Mouse (Mus musculus) inflammation-experienced regulatory T-cells, adult 6 months (primary cell): ENCODE measurements around the gene 2310057M21Rik. TPM values are rescaled to one million over a fixed set of nuclear protein-coding genes. Genes with fewer than 3 reads are reported as not detected.

Source experiments
- ATAC-seq: one replicate; pipeline ENCODE4 v1.8.0; 2017
- polyA plus RNA-seq, 3 experiments: library from polyadenylated mRNA; unstranded; fragments of 100-300 nt; shearing (Covaris generic); gene quantifications; one replicate each; pipeline ENCODE4 v1.2.1; 2017

2310057M21Rik gene
- polyA plus RNA-seq, 3 experiments from 2014 or later = 21.7 to 26.3 (median 23.0) TPM

DNA sequence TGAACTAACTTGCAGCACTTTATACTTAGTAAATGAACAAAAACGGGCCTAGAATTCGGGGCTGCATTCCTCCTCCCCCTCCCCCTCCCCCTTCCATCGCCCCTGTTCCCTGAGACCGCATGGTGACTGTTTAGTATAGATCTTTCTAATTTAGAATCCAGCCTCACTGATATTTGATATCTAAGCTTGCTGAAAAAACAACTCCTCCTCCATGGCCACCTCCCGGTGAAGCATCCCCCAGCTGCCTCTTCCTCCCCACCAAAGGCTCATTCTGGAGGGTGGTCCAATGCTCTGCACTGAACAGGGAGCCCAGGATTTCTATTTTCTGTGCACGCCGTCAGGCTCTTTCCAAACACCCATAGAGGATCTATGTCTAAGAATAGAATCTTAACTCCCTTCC is 44.2 kb downstream of the 2310057M21Rik start:
- no peak for ATAC-seq

DNA sequence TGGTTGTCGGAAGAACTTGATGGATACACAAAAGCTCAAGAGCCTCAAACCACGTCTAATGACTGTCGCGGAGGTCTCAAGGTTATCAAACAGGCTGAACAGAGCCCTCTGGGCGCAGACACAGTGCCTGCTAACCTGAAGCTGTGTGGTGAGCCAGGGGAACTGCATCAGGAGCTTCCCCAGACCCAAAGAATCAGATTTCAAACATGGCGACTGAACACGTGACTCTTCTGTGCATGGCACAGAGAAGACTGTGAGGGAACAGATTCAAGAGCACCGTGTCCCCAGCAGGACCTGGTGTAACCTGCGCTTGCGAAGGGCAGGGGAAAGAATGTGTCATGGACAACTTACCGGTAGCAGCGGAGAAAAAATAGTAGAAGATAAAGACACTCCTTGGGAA is 45.0 kb downstream of the 2310057M21Rik start:
- no peak for ATAC-seq

DNA sequence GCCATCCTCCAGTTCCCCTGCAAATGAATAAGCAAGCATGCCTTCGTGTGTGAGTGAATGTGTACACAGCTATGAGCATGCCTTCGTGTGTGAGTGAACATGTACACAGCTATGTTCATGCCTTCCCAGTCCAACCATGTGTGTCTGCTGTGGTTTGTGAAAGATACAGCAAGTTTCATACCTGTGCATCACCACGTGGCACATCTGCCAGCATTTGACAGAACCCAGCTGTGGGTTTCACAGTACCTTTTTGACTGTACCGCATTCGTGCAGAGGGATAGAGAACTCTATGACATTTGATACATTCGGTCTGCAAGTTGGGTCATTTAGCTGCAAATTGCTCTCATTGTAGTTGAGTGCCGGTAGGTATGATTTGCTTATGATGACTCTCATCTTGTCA is 48.1 kb downstream of the 2310057M21Rik start:
- no peak for ATAC-seq

DNA sequence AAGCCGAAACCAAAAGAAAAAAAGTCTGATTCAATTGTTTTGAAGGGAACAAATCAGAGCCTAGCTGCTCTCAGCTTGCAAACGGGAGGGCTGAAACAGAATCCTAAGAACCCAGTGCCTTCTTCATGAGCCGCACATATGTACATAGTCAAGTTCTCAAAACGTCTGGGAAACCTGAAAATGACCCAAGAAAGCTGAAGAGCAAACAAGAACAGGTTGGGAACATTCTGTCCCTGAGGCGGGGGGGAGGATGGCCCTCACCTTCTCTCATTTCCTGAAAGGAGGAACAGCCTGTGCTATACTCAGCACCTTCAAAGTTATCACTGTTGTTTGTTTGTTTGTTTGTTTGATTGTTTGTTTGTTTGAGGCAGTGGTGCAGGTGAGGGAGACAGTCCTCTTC is 55.8 kb downstream of the 2310057M21Rik start:
- ATAC-seq = no peak

DNA sequence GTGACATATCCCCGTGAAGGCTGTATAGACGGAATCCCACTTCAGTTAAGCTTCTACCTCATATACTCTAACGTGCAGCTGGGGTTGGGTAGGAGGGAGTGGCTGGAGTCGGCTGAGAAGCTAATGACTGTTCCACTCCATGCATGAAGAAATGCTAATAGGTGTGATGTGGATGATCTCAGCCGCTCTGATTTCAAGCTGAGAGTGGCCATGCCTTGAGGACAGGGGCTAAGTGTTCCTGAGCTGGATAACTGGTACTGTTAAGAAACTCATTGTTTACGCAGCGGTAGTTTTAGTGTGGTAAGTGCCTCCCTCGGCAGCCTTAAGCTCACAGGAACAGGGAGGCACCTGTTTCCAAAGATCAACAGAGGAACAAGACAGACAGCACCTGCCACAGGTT is 59.2 kb downstream of the 2310057M21Rik start:
- ATAC-seq = no peak

DNA sequence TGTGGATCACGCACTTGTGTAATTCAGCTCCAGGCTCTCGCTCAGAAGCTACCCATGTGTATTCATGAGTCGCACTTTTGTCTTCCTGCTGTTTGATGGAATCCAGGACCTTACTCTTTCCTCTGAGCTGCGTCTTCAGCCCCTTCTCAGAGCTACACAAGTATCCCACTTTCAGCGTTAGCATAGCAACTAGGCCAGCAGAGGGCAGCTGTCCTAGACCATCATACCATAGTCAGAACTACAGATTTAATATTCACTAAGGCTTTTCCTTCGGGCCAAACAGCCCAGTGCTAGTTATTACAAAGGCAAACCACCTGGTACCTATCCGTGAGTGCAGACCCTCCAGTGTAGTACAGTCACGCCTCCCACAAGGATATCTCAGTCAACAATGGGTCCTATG is 65.4 kb downstream of the 2310057M21Rik start:
- no peak for ATAC-seq

Other genes starting within 250 kb of the 2310057M21Rik start
- not detected for gene 4933402N03Rik, start 216.4 kb downstream of the 2310057M21Rik start, polyA plus RNA-seq
- gene 5430419D17Rik, start 188.4 kb downstream of the 2310057M21Rik start, polyA plus RNA-seq = not detected
- not detected for gene Cuzd1, start 40.5 kb downstream of the 2310057M21Rik start, polyA plus RNA-seq
- not detected for gene Fam24b, start 33.2 kb downstream of the 2310057M21Rik start, polyA plus RNA-seq
- not detected for gene Fam24a, start 28.9 kb downstream of the 2310057M21Rik start, polyA plus RNA-seq
- gene Pstk, start 8.4 kb upstream of the 2310057M21Rik start, polyA plus RNA-seq = 10 to 100 TPM; 39.3 to 44.7 (median 44.3) TPM
- 10 to 100 TPM; 29.4 to 39.5 (median 34.0) TPM for gene Ikzf5, start 47.8 kb upstream of the 2310057M21Rik start, polyA plus RNA-seq
- gene Acadsb, start 47.8 kb upstream of the 2310057M21Rik start, polyA plus RNA-seq = 10 to 100 TPM; 27.1 to 66.2 (median 49.5) TPM
- not detected for gene Hmx3, start 180.1 kb upstream of the 2310057M21Rik start, polyA plus RNA-seq
- gene Hmx2, start 186.0 kb upstream of the 2310057M21Rik start, polyA plus RNA-seq = not detected
- 100 to 1,000 TPM; 179 to 242 (median 181) TPM for gene Bub3, start 197.5 kb upstream of the 2310057M21Rik start, polyA plus RNA-seq